Mouse (Mus musculus) myocyte (in vitro differentiated cells): ENCODE measurements around the gene Ncor2. TPM values are rescaled to one million over a fixed set of nuclear protein-coding genes. Genes with fewer than 3 reads are reported as not detected.

ENCODE experiments used
- H3K27me3 ChIP-seq: one replicate; pipeline ENCODE4 v1.6.1; 2011; ENCODE audit not compliant: control insufficient read depth, insufficient read depth, insufficient read length
- H3K36me3 ChIP-seq: one replicate; pipeline ENCODE4 v1.6.1; 2011; ENCODE audit not compliant: control insufficient read depth, insufficient read depth
- H3K4me2 ChIP-seq: one replicate; pipeline ENCODE4 v1.6.1; 2011; ENCODE audit warnings: low read depth, control low read depth
- H3K4me3 ChIP-seq: one replicate; pipeline ENCODE4 v1.5.1; 2011; ENCODE audit warnings: mild to moderate bottlenecking, control low read depth, moderate library complexity
- H3K79me2 ChIP-seq: one replicate; pipeline ENCODE4 v1.6.1; 2011; ENCODE audit not compliant: control insufficient read depth, insufficient read depth
- H3ac ChIP-seq: one replicate; pipeline ENCODE4 v1.6.1; 2011; ENCODE audit not compliant: control insufficient read depth, insufficient read length
- CEBPB ChIP-seq: IDR thresholded peaks from 2 replicates; pipeline ENCODE4 v1.6.1; 2011; ENCODE audit warnings: mild to moderate bottlenecking, moderate library complexity; ENCODE audit not compliant: poor library complexity, insufficient read depth, severe bottlenecking
- E2F4 ChIP-seq: IDR thresholded peaks from one replicate; pipeline ENCODE4 v1.6.1; 2011; ENCODE audit warnings: mild to moderate bottlenecking, control low read depth, moderate library complexity; ENCODE audit not compliant: insufficient read depth
- MAX ChIP-seq: IDR thresholded peaks from one replicate; pipeline ENCODE4 v1.6.1; 2011; ENCODE audit warnings: low read depth, mild to moderate bottlenecking, control low read depth
- MYOD1 ChIP-seq, 3 experiments: IDR thresholded peaks; one replicate each; pipeline ENCODE4 v1.6.1; 2011; ENCODE audit warnings: control low read depth in 2 of 3, low read depth in 2 of 3, mild to moderate bottlenecking in 2 of 3, moderate library complexity in 1 of 3; ENCODE audit not compliant: insufficient read length in 2 of 3, control insufficient read depth in 1 of 3
- MYOG ChIP-seq, 3 experiments: IDR thresholded peaks; one replicate each; pipeline ENCODE4 v1.6.1; 2011; ENCODE audit warnings: control low read depth in 2 of 3, low read depth in 2 of 3, mild to moderate bottlenecking in 2 of 3; ENCODE audit not compliant: insufficient read length in 2 of 3, control insufficient read depth in 1 of 3, insufficient read depth in 1 of 3
- POLR2A ChIP-seq: IDR thresholded peaks from one replicate; pipeline ENCODE4 v1.6.1; 2011; ENCODE audit warnings: low read depth, mild to moderate bottlenecking, control low read depth, moderate library complexity; ENCODE audit not compliant: insufficient read length
- POLR2AphosphoS2 ChIP-seq: IDR thresholded peaks from one replicate; pipeline ENCODE4 v1.6.1; 2011; ENCODE audit warnings: low read depth, control low read depth; ENCODE audit not compliant: insufficient read length
- REST ChIP-seq: IDR thresholded peaks from one replicate; pipeline ENCODE4 v1.6.1; 2011; ENCODE audit warnings: mild to moderate bottlenecking, control low read depth, moderate library complexity; ENCODE audit not compliant: insufficient read depth, insufficient read length
- SRF ChIP-seq: IDR thresholded peaks from one replicate; pipeline ENCODE4 v1.6.1; 2011; ENCODE audit warnings: low read depth; ENCODE audit not compliant: control insufficient read depth, insufficient read length
- TCF12 ChIP-seq: IDR thresholded peaks from one replicate; pipeline ENCODE4 v1.6.1; 2011; ENCODE audit warnings: mild to moderate bottlenecking, control low read depth; ENCODE audit not compliant: poor library complexity, insufficient read depth, severe bottlenecking
- TCF3 ChIP-seq: IDR thresholded peaks from one replicate; pipeline ENCODE4 v1.6.1; 2011; ENCODE audit warnings: low read depth, control low read depth; ENCODE audit not compliant: insufficient read length
- USF1 ChIP-seq: IDR thresholded peaks from one replicate; pipeline ENCODE4 v1.6.1; 2011; ENCODE audit warnings: low read depth, mild to moderate bottlenecking, control low read depth, moderate library complexity
- polyA plus RNA-seq: library from polyadenylated mRNA; unstranded; fragments of >200 nt; fragmentation: generic; extraction: Trizol; gene quantifications from one replicate; pipeline ENCODE4 v1.2.1, GENCODE M21; 2012; ENCODE audit warnings: missing spikeins

Gene Ncor2
- polyA plus RNA-seq, 1 experiment = 127 TPM

DNA sequence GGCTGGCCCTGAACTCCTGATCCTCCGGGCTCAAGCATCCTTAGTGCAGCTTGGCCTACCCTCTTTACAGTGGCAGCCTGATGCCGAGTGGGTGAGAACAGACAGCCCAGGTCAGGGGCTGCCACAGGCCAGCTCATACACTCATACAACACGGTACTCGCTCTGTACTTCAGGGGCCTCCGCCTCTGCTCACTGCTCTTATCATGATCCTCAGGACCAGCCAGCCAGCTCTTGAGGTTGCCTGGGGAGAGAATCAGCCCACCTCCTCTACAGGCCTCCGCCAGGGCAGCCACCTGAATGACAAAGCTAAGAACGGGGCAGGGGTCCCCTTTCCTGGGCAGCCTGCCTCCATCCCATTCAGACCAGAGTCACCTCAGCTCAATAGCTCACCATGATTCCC lies 125.4 kb downstream of the Ncor2 start:
- Histone ChIP-seq H3K27me3 (no peaks in the 10 kb centered on the region), H3K4me2 (peak overlapping the region; percentile 87), H3K4me3 (no peak overlapping the region), H3ac (no peak overlapping the region), H3K79me2 (peaks cover 57% of the 10 kb centered on the region), H3K36me3 (peaks cover 33% of the 10 kb centered on the region)
- no peak for TF ChIP-seq MYOD1 (IDR thresholded peaks at IDR 0.05; ENCODE audit: control insufficient read depth in 1 of 3, insufficient read length in 2 of 3, low read depth in 2 of 3)
- no peak for TF ChIP-seq SRF

DNA sequence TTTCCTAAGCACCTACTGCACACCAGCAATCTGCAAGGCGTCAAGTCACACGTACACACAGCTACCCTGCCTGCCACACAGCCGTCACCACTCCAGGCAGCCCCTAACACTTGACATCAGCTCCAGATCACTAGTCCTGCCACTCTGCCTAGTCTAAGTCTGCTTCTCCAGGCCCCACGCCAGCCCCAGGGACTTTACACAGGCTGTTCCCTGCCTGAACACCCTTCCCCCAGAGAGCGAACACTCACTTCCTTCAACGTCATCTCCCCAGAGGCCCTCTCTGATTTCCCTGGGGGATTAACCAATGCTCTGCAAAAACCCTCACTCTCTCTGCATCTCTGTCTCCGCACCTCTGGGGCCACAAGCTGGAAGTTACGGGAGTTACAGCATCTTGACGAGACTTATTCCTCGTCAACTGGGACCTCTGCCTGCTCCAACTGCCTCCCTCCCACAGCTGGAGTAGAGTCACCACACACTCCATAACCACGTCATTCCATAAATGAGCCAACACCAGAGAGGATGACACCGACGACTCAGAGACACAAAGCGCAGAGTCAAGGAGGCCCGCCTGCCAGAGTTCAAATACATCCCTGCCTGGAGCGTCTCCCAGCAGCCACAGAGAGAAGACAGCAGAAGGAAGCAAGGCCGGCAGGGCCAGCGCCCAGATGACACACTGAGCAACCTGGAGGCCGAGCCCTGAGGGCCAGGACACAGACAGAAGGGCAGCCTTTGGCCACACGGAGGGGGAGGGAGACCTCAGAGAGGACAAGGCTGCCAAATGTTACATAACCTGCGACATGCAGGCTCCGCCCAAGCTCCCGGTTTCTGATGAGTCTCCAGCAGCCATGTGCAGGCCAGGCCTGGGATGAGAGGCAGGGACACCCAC lies 126.2 kb downstream of the Ncor2 start:
- Histone ChIP-seq H3K79me2 (peaks cover 58% of the 10 kb centered on the region), H3K27me3 (no peaks in the 10 kb centered on the region), H3ac (no peak overlapping the region), H3K4me3 (no peak overlapping the region), H3K36me3 (peaks cover 33% of the 10 kb centered on the region), H3K4me2 (peak overlapping the region; percentile 87)
- no peak for TF ChIP-seq USF1
- peak in 1 of 3 experiments; percentile 21 for TF ChIP-seq MYOG (IDR thresholded peaks at IDR 0.05; ENCODE audit: control insufficient read depth in 1 of 3, insufficient read depth in 1 of 3, insufficient read length in 2 of 3, low read depth in 2 of 3)

DNA sequence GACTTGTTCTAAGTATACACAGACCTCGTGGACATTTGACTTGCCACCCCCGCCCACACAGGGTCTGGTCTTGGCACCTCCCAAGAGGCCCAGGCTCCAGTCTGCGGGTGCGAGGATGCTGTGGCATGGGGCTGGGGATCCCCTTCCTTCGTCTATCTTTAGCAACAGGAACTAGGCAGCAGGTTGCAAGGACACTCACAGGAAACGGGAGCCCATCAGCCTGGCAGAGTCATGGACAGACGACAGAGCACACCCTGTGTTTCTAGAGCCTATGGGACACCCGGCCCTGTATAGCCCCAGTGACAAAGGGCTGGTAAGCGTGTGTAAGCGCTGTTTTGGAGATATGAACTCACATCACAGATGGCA lies 126.8 kb downstream of the Ncor2 start:
- Histone ChIP-seq H3K36me3 (peaks cover 40% of the 10 kb centered on the region), H3K27me3 (no peaks in the 10 kb centered on the region)
- TF ChIP-seq MYOG (IDR thresholded peaks at IDR 0.05; ENCODE audit: control insufficient read depth in 1 of 3, insufficient read depth in 1 of 3, insufficient read length in 2 of 3, low read depth in 2 of 3) (peak in 1 of 3 experiments; percentile 52), TCF3 (no peak), SRF (no peak), POLR2AphosphoS2 (peak; percentile 5), MYOD1 (IDR thresholded peaks at IDR 0.05; ENCODE audit: control insufficient read depth in 1 of 3, insufficient read length in 2 of 3, low read depth in 2 of 3) (peak in 1 of 3 experiments; percentile 47)

DNA sequence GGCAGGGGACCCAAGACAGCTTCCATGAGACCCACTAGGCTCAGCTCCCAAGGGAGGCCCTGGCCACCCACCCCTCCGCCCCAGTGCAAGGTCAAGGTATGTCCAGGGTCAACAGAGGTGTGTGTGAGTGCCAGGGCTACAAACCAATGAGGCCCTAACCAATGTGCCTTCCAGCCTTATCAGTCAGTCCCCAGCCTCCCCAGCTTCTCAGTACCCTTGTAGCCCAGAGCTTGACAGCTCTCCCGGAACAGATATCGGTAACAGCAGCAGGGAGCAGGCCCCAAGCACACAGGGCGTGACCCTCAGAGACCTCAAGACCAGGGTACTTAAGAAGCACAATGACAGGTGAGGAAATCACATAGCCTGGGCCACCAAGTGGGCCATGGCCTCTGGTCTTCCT lies 129.5 kb downstream of the Ncor2 start:
- Histone ChIP-seq H3K79me2 (peaks cover 30% of the 10 kb centered on the region), H3K4me3 (no peak overlapping the region), H3K4me2 (no peak overlapping the region), H3K27me3 (no peaks in the 10 kb centered on the region), H3ac (no peak overlapping the region), H3K36me3 (peaks cover 43% of the 10 kb centered on the region)
- TF ChIP-seq TCF3 = no peak
- no peak for TF ChIP-seq TCF12
- TF ChIP-seq POLR2AphosphoS2 = no peak
- TF ChIP-seq MYOG (IDR thresholded peaks at IDR 0.05; ENCODE audit: control insufficient read depth in 1 of 3, insufficient read depth in 1 of 3, insufficient read length in 2 of 3, low read depth in 2 of 3) = no peak
- no peak for TF ChIP-seq MAX
- no peak for TF ChIP-seq USF1
- TF ChIP-seq MYOD1 (IDR thresholded peaks at IDR 0.05; ENCODE audit: control insufficient read depth in 1 of 3, insufficient read length in 2 of 3, low read depth in 2 of 3) = no peak
- no peak for TF ChIP-seq E2F4
- no peak for TF ChIP-seq POLR2A
- TF ChIP-seq REST = no peak
- no peak for TF ChIP-seq CEBPB
- TF ChIP-seq SRF = no peak

More for the DNA sequence above, 126.8 kb downstream of the Ncor2 start:
- no peak overlapping the region for H3K4me3 ChIP-seq
- H3ac ChIP-seq = no peak overlapping the region
- peaks cover 52% of the 10 kb centered on the region for H3K79me2 ChIP-seq
- H3K4me2 ChIP-seq = peak overlapping the region; percentile 87

DNA sequence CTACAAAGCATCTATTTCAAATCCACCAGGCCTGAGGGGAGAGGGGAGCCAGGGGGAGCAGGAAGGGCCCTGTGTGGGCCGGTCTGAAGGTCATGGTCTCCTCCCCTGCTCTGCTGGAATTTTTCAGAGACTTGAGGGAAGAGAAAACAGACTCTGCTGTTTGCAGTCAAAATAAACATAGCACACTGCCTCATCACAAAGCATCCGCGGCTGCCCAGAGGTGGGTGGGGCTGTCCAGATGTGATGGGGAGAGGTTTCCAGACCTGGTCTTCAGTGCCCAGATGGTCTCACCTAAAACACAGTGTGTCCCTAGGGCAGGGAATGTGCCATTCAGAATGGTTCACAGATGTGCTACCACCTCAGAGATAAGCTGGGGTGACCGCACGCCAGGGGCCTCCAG lies 132.6 kb downstream of the Ncor2 start:
- H3K27me3 ChIP-seq = no peaks in the 10 kb centered on the region
- H3K4me3 ChIP-seq = no peak overlapping the region
- no peak overlapping the region for H3K4me2 ChIP-seq
- peaks cover 22% of the 10 kb centered on the region for H3K79me2 ChIP-seq
- H3ac ChIP-seq = no peak overlapping the region
- TF ChIP-seq MYOG (IDR thresholded peaks at IDR 0.05; ENCODE audit: control insufficient read depth in 1 of 3, insufficient read depth in 1 of 3, insufficient read length in 2 of 3, low read depth in 2 of 3) = no peak
- TF ChIP-seq MYOD1 (IDR thresholded peaks at IDR 0.05; ENCODE audit: control insufficient read depth in 1 of 3, insufficient read length in 2 of 3, low read depth in 2 of 3) = no peak
- no peak for TF ChIP-seq TCF12
- no peak for TF ChIP-seq MAX
- TF ChIP-seq TCF3 = no peak
- TF ChIP-seq REST = no peak
- TF ChIP-seq CEBPB = no peak
- no peak for TF ChIP-seq USF1
- TF ChIP-seq POLR2A = no peak
- no peak for TF ChIP-seq E2F4
- no peak for TF ChIP-seq POLR2AphosphoS2
- no peak for TF ChIP-seq SRF
- peaks cover 33% of the 10 kb centered on the region for H3K36me3 ChIP-seq
